26 mouse cellular contexts compared by ENCODE assay signal in genomic region chr6:29264456-29264781, GRCm38 (mm10). TPM values are rescaled to one million over a fixed set of nuclear protein-coding genes. Genes with fewer than 3 reads are reported as not detected.
DNase-seq lines count a peak whose midpoint lies in the region; ATAC-seq lines count a peak whose summit lies in the region.
"Had no signal": no experiment of that assay in that cellular context is flagged by ENCODE, and none has a peak within 500 bp of the region (broad histone marks: within the 10 kb centered on the region; RNA-seq: fewer than 3 reads in every experiment).

No protein-coding gene starts in this region.

- H3K9ac ChIP-seq in hindbrain, embryonic 16.5 days (ENCODE audit: low read depth, low read length) = no peak overlapping the region
- no peak overlapping the region for H3K9ac ChIP-seq in hindbrain, embryonic 13.5 days
- H3K9ac ChIP-seq: neural tube, embryonic 13.5 days had no signal

- H3K27ac ChIP-seq in hindbrain, embryonic 16.5 days (ENCODE audit: low read depth, low read length) = no peak overlapping the region
- no peak overlapping the region for H3K27ac ChIP-seq in hindbrain, embryonic 13.5 days
- H3K27ac ChIP-seq: forebrain, embryonic 10.5 days; macrophage; neural tube, embryonic 13.5 days had no signal

- 0 out of 2 replicates have a peak, but pooled peaks have one; percentile 22 for ATAC-seq in hindbrain, embryonic 16.5 days
- ATAC-seq in hindbrain, embryonic 13.5 days (ENCODE audit: low FRiP score) = no peak
- 0 out of 2 replicates have a peak, but pooled peaks have one; percentile 18 for ATAC-seq in common myeloid progenitor, adult 5-6 weeks (replicated peaks; ENCODE audit: low read depth, poor library complexity, severe bottlenecking)
- 0 out of 2 replicates have a peak, but pooled peaks have one; percentile 19 for ATAC-seq in neutrophil, adult 5-6 weeks (ENCODE audit: extremely low read depth, insufficient number of reproducible peaks, low FRiP score, poor library complexity, severe bottlenecking)
- ATAC-seq: lung, postnatal 0 days had no signal

- peaks cover 7% of the 10 kb centered on the region for H3K4me1 ChIP-seq in hindbrain, embryonic 16.5 days (ENCODE audit: control insufficient read depth, insufficient read depth, low read depth, low read length)
- H3K4me1 ChIP-seq in hindbrain, embryonic 13.5 days (replicated peaks) = peaks cover 8% of the 10 kb centered on the region

- no peak overlapping the region for H3K4me3 ChIP-seq in hindbrain, embryonic 16.5 days (ENCODE audit: low read length)
- no peak overlapping the region for H3K4me3 ChIP-seq in hindbrain, embryonic 13.5 days
- H3K4me3 ChIP-seq: forebrain, embryonic 10.5 days; layer of hippocampus, adult 2 months; neural tube, embryonic 13.5 days had no signal

- 85% methylated on average over 3 of the region's 3 CpGs for WGBS in hindbrain, embryonic 16.5 days
- WGBS in hindbrain, embryonic 13.5 days = 82% methylated on average over 3 of the region's 3 CpGs

- H3K36me3 ChIP-seq in hindbrain, embryonic 16.5 days (ENCODE audit: control insufficient read depth, insufficient read depth, low read length) = no peaks in the 10 kb centered on the region
- H3K36me3 ChIP-seq in hindbrain, embryonic 13.5 days = no peaks in the 10 kb centered on the region
- H3K36me3 ChIP-seq: forebrain, embryonic 10.5 days; neural tube, embryonic 13.5 days had no signal

- no peaks in the 10 kb centered on the region for H3K27me3 ChIP-seq in hindbrain, embryonic 16.5 days (replicated peaks; ENCODE audit: control insufficient read depth, insufficient read depth, low read length)
- 0 out of 2 replicates have a peak, but pooled peaks cover 4% of the 10 kb centered on the region for H3K27me3 ChIP-seq in hindbrain, embryonic 13.5 days
- H3K27me3 ChIP-seq: neural tube, embryonic 13.5 days had no signal

- H3K9me3 ChIP-seq in hindbrain, embryonic 16.5 days (ENCODE audit: control insufficient read depth, low read length) = no peaks in the 10 kb centered on the region
- H3K9me3 ChIP-seq in hindbrain, embryonic 13.5 days = no peaks in the 10 kb centered on the region
- H3K9me3 ChIP-seq: forebrain, embryonic 10.5 days; neural tube, embryonic 13.5 days had no signal

- H3K4me2 ChIP-seq in hindbrain, embryonic 16.5 days (ENCODE audit: low read length) = no peak overlapping the region
- no peak overlapping the region for H3K4me2 ChIP-seq in hindbrain, embryonic 13.5 days
- H3K4me2 ChIP-seq: heart, embryonic 11.5 days; midbrain, embryonic 11.5 days; neural tube, embryonic 13.5 days had no signal

- peak; percentile 58 for DNase-seq in CD4-positive helper T cell, adult 2 months (ENCODE audit: low read depth, low spot score)
- no peak for DNase-seq in kidney, postnatal 14 days
- no peak for DNase-seq in ovary, postnatal 36 days (ENCODE audit: low spot score)
- DNase-seq: cerebellum, adult 11 months; kidney, adult 8-10 months; kidney, postnatal 10 days had no signal

RNA-seq across cellular contexts. Expression of gene Hilpda, which starts 7.9 kb away (rescaled TPM):
- 31.1 and 31.3 TPM in 2 replicates for polyA plus RNA-seq in hindbrain, embryonic 16.5 days (2015; fragmentation: Nextera tagmentation; extraction: Ambion mirVana)
- polyA plus RNA-seq in hindbrain, embryonic 13.5 days (2015; fragmentation: Nextera tagmentation; extraction: Ambion mirVana) = 31.8 and 36.6 TPM in 2 replicates
- 13.0 and 15.4 TPM in 2 replicates for total RNA-seq in common myeloid progenitor, adult 5-6 weeks (2017)
- 1.7 and 4.4 TPM in 2 replicates for total RNA-seq in neutrophil, adult 5-6 weeks (2017)

RNA-seq across cellular contexts. Expression of gene Fam71f2, which starts 15.0 kb away (rescaled TPM):
- polyA plus RNA-seq in hindbrain, embryonic 16.5 days (2015; fragmentation: Nextera tagmentation; extraction: Ambion mirVana) = 0.34 and 0.41 TPM in 2 replicates
- 0.47 and 0.53 TPM in 2 replicates for polyA plus RNA-seq in hindbrain, embryonic 13.5 days (2015; fragmentation: Nextera tagmentation; extraction: Ambion mirVana)
- not detected in 2 replicates for total RNA-seq in common myeloid progenitor, adult 5-6 weeks (2017)
- total RNA-seq in neutrophil, adult 5-6 weeks (2017) = 1.4 TPM in 1 of 2 replicates, not detected in the other
- total RNA-seq: adrenal gland, postnatal 36 days; gastrocnemius, adult 18-20 months; hematopoietic stem cell, adult 5-6 weeks; liver, adult 2 months had no signal
- polyA plus RNA-seq: liver, adult 2 months; macrophage had no signal

RNA-seq across cellular contexts. Expression of gene Impdh1, which starts 48.3 kb away (rescaled TPM):
- polyA plus RNA-seq in hindbrain, embryonic 16.5 days (2015; fragmentation: Nextera tagmentation; extraction: Ambion mirVana) = 71.5 and 80.7 TPM in 2 replicates
- polyA plus RNA-seq in hindbrain, embryonic 13.5 days (2015; fragmentation: Nextera tagmentation; extraction: Ambion mirVana) = 58.1 and 65.5 TPM in 2 replicates
- 22.7 and 54.2 TPM in 2 replicates for total RNA-seq in common myeloid progenitor, adult 5-6 weeks (2017)
- 17.1 and 18.2 TPM in 2 replicates for total RNA-seq in neutrophil, adult 5-6 weeks (2017)

RNA-seq across cellular contexts. Expression of gene Fam71f1, which starts 54.5 kb away (rescaled TPM):
- polyA plus RNA-seq in hindbrain, embryonic 16.5 days (2015; fragmentation: Nextera tagmentation; extraction: Ambion mirVana) = not detected in 2 replicates
- polyA plus RNA-seq in hindbrain, embryonic 13.5 days (2015; fragmentation: Nextera tagmentation; extraction: Ambion mirVana) = not detected in 2 replicates
- not detected in 2 replicates for total RNA-seq in common myeloid progenitor, adult 5-6 weeks (2017)
- total RNA-seq in neutrophil, adult 5-6 weeks (2017) = not detected in 2 replicates
- total RNA-seq: adrenal gland, postnatal 36 days; gastrocnemius, adult 18-20 months; hematopoietic stem cell, adult 5-6 weeks; layer of hippocampus, adult 2 months; layer of hippocampus, postnatal 36 days; left cerebral cortex, postnatal 10 days; liver, adult 2 months had no signal
- polyA plus RNA-seq: embryonic facial prominence, embryonic 11.5 days; forebrain, embryonic 10.5 days; liver, adult 2 months; liver, embryonic 16.5 days; lung, postnatal 0 days; macrophage; midbrain, embryonic 11.5 days; neural tube, embryonic 13.5 days; urinary bladder, adult 2 months had no signal
